Mouse (Mus musculus) limb, embryonic 11.5 days (tissue): ENCODE results near the gene Astn2. TPM values are rescaled to one million over a fixed set of nuclear protein-coding genes. Genes with fewer than 3 reads are reported as not detected.

Experiments used
- ATAC-seq: fragments of 200-750 bp; cut with Nextera tagmentation; 2 replicates; pipeline ENCODE4 v1.8.0; 2017; ENCODE audit warnings: low read depth; ENCODE audit not compliant: insufficient number of reproducible peaks, low FRiP score, low TSS enrichment
- DNase-seq: peaks from one replicate; pipeline ENCODE4 v3.0.0-alpha.2; 2015; ENCODE audit warnings: low spot score
- H3K27ac ChIP-seq: fragments of 300-500 bp; sonication (generic); replicated peaks from 2 replicates; pipeline ENCODE4 v1.5.1; 2014; ENCODE audit warnings: low read depth, mild to moderate bottlenecking, low read length
- H3K27me3 ChIP-seq: fragments of 300-500 bp; sonication (generic); 2 replicates; pipeline ENCODE4 v1.6.1; 2014; ENCODE audit warnings: mild to moderate bottlenecking, low read length, mixed read lengths; ENCODE audit not compliant: control insufficient read depth, insufficient read depth
- H3K36me3 ChIP-seq: fragments of 300-500 bp; sonication (generic); 2 replicates; pipeline ENCODE4 v1.6.1; 2014; ENCODE audit warnings: mild to moderate bottlenecking, low read length, moderate library complexity, mixed read lengths; ENCODE audit not compliant: control insufficient read depth, insufficient read depth
- H3K4me1 ChIP-seq: fragments of 300-500 bp; sonication (generic); 2 replicates; pipeline ENCODE4 v1.6.1; 2014; ENCODE audit warnings: low read length, mixed read lengths; ENCODE audit not compliant: control insufficient read depth, insufficient read depth
- H3K4me2 ChIP-seq: fragments of 300-500 bp; sonication (generic); 2 replicates; pipeline ENCODE4 v1.6.1; 2014; ENCODE audit warnings: low read depth, mild to moderate bottlenecking, moderate library complexity; ENCODE audit not compliant: severe bottlenecking
- H3K4me3 ChIP-seq: fragments of 300-500 bp; sonication (generic); 2 replicates; pipeline ENCODE4 v1.5.1; 2014; ENCODE audit warnings: low read depth, low read length
- H3K9ac ChIP-seq: fragments of 300-500 bp; sonication (generic); 2 replicates; pipeline ENCODE4 v1.6.1; 2014; ENCODE audit warnings: mild to moderate bottlenecking, low read length
- H3K9me3 ChIP-seq: fragments of 300-500 bp; sonication (generic); 2 replicates; pipeline ENCODE4 v1.6.1; 2016; ENCODE audit warnings: low read length; ENCODE audit not compliant: control insufficient read depth
- WGBS: fragments of 180-500 bp; shearing (Covaris S2); extraction: QIAGEN DNeasy Blood & Tissue Kit; methylation state at CpG from one replicate; pipeline ENCODE4 v1.1.7; 2014; 5-methylcytosine and 5-hydroxymethylcytosine counted together
- polyA plus RNA-seq: library from polyadenylated mRNA; unstranded; fragments of >200 nt; fragmentation: Nextera tagmentation; extraction: Ambion mirVana; gene quantifications from 2 replicates; pipeline ENCODE4 v1.2.1, GENCODE M21; 2014

Astn2 gene
- polyA plus RNA-seq, 1 experiment from 2014 or later, result 0.47 TPM

DNA sequence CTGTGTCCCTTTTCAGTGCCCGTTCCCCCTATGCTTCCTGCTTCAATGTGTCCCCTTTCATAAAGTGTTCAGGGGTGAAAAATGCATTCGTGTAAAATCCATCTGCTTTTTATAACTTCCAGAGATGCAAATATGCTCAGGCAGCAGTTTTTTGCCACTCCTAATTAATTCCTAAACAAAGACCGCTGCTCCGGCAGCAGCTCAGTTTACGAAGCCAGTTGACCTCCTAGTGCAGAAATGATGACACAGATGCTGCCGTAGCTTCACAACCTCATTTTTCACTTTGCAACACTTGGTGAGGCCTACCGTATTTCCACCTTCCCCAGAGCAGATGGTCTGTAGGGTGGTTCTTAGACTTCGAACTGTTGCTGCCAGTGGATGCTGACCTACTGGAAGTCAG is 155.9 kb downstream of the Astn2 start:
- H3K4me1 ChIP-seq, result no peaks in the 10 kb centered on the region
- no peak overlapping the region for H3K27ac ChIP-seq
- no peaks in the 10 kb centered on the region for H3K9me3 ChIP-seq
- ATAC-seq (no peak), DNase-seq (peak; percentile 22)
- H3K36me3 ChIP-seq, result no peaks in the 10 kb centered on the region
- no peak overlapping the region for H3K9ac ChIP-seq
- no peak overlapping the region for H3K4me3 ChIP-seq
- 34% methylated on average over 8 of the region's 8 CpGs for WGBS
- no peaks in the 10 kb centered on the region for H3K27me3 ChIP-seq
- no peak overlapping the region for H3K4me2 ChIP-seq

DNA sequence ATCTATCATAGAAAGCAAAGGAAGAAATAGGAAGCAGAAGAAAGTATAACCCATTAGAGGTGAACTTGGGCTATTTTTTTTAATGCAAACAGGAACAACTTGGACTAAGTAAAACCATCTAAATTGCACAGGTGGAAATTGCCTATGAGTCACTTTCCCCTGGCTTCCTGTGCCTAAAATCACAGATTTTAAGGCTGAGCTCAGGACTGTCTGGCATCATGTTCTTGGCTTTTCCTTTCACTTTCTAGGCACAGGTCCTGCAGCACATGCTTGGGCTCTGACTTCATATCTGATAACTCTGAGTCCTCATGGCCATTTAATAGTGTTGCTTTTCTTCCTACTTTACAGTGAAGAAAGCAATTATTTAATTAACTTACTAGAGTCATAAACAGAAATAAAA is 161.7 kb downstream of the Astn2 start:
- no peaks in the 10 kb centered on the region for H3K4me1 ChIP-seq
- H3K27me3 ChIP-seq, result no peaks in the 10 kb centered on the region
- no peaks in the 10 kb centered on the region for H3K36me3 ChIP-seq
- H3K4me2 ChIP-seq, result no peak overlapping the region
- no peak overlapping the region for H3K27ac ChIP-seq
- H3K9ac ChIP-seq, result no peak overlapping the region
- no peak for ATAC-seq
- DNase-seq, result no peak
- no peaks in the 10 kb centered on the region for H3K9me3 ChIP-seq
- H3K4me3 ChIP-seq, result no peak overlapping the region

DNA sequence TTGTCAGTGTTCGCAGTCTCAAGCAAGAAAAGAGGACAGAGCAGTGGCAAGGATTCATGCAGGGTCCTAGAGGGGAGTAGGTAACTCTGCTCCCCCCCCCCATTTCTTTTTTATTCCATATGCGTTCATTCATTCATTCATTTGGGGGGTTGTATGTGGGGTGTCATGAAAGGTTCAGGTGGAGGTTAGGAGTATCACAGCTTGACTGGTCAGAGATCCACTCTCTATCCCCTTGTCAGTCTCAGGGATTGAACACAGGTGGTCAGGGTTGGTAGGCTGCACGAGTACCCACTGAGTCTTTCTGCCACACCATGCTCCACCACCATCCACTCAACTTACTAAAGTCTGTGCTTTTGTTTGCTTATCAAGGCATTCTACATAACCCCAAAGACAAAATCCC is 171.6 kb downstream of the Astn2 start:
- no peaks in the 10 kb centered on the region for H3K9me3 ChIP-seq
- ATAC-seq (peak; percentile 65; the same call in 1 of the 2 replicates), DNase-seq (no peak)
- H3K4me1 ChIP-seq, result no peaks in the 10 kb centered on the region
- H3K9ac ChIP-seq, result no peak overlapping the region
- H3K4me2 ChIP-seq, result no peak overlapping the region
- H3K4me3 ChIP-seq, result no peak overlapping the region
- H3K36me3 ChIP-seq, result no peaks in the 10 kb centered on the region
- no peaks in the 10 kb centered on the region for H3K27me3 ChIP-seq
- WGBS, result 68% methylated on average over 3 of the region's 3 CpGs
- H3K27ac ChIP-seq, result no peak overlapping the region

DNA sequence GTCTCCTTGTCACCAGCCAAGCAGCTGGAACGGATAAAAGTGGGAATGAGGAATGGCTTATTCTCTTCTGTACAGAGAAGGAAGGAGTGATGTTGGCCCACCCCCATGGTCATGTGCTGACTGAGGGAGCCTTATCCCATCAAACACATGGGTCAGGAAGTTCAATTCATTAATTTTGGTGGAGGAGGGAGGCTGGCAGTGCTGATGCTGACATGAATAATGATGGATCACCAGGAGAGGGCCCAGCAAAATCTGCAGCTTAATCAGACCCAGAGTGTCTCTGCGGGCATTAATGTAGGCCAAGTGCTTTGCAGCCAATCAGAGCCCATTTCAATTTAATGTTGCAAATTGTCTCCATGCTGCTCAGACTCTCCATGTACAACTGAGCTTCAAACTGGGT is 172.1 kb downstream of the Astn2 start:
- Histone ChIP-seq H3K27me3 (no peaks in the 10 kb centered on the region), H3K36me3 (no peaks in the 10 kb centered on the region), H3K27ac (no peak overlapping the region), H3K4me1 (no peaks in the 10 kb centered on the region), H3K9ac (no peak overlapping the region), H3K4me3 (no peak overlapping the region), H3K9me3 (no peaks in the 10 kb centered on the region), H3K4me2 (no peak overlapping the region)
- DNase-seq (peak; percentile 36), ATAC-seq (peak; percentile 70)
- 10% methylated on average over 2 of the region's 2 CpGs for WGBS

DNA sequence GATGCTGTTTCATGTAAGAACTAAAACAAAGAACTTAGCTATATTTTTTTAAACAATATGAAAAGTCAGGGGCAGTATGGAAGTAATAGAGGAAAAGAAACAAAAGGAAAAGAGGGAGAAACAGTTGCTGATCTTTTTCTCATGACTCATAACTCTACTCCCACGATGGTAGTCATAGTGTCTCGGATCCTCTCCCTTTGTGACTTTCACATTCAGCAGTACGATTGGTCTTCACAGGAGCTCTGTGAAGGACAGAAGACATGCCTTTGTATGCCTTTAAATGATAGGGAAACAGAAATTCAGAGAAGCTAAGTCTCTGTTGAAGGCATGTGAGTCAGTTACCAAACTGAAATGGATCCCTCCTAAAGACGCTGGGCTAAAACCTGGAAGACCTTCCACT is 173.7 kb downstream of the Astn2 start:
- ATAC-seq (no peak), DNase-seq (no peak)
- H3K9ac ChIP-seq, result no peak overlapping the region
- H3K9me3 ChIP-seq, result no peaks in the 10 kb centered on the region
- no peak overlapping the region for H3K4me2 ChIP-seq
- no peak overlapping the region for H3K4me3 ChIP-seq
- 88% methylated on average over 4 of the region's 4 CpGs for WGBS
- no peaks in the 10 kb centered on the region for H3K27me3 ChIP-seq
- H3K27ac ChIP-seq, result no peak overlapping the region
- no peaks in the 10 kb centered on the region for H3K4me1 ChIP-seq
- H3K36me3 ChIP-seq, result no peaks in the 10 kb centered on the region

DNA sequence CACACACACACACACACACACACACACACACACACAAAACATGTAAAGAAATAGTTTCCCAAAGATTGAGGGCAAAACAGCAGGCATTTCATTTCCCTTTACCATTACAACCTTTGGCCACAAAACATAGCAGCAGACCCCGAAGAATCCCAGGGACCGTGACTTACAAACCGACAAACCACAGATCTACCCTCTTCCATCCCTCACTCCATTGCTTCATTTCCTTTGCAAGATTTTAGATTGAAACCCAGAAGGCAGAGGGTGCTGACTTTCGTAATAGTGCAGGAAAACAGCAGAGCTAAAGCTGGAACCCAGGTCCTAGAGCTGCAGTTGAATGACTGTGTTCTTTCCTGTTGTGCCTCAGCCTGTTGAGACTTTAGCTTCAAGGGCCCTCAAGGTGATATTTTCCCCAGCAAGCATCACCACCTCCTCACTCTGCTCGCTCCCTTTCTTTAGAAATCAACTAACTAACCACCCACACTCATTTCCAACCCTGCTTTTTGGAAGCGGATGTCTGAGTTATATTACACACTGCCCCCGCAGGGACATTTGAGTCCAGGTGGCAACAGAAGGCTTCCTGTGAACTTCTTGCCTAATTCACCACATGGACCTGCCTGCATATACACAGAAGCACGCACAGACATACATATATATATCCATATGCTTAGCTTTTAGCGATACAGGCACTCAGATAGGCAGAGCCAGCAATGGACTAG is 181.7 kb downstream of the Astn2 start:
- no peak for ATAC-seq
- no peak overlapping the region for H3K27ac ChIP-seq
- H3K9me3 ChIP-seq, result no peaks in the 10 kb centered on the region
- no peaks in the 10 kb centered on the region for H3K27me3 ChIP-seq
- DNase-seq, result no peak
- no peak overlapping the region for H3K9ac ChIP-seq
- no peaks in the 10 kb centered on the region for H3K4me1 ChIP-seq
- 84% methylated on average over 9 of the region's 9 CpGs for WGBS
- H3K4me2 ChIP-seq, result no peak overlapping the region
- no peaks in the 10 kb centered on the region for H3K36me3 ChIP-seq
- no peak overlapping the region for H3K4me3 ChIP-seq

DNA sequence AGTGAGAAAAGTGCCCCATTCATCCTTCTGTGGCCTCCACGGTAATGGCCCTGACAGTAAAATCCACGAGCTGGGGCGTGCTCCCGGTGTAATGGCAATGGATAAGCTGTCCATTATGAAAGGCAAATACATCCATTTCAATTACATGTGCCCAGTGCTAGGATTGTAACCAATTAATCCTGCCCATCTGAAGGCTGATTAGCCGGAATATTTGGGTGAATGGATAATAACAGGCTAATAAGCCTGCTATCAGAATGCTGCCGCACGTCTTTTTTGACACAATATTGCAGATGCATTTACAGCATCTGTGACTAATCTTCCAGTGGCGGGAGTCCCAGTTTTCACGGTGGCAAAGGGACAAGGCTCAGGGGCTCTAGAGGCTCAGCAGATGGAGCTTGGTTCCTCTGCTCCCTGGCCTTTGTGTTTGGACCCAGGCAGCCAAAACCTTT is 189.2 kb downstream of the Astn2 start:
- no peak for ATAC-seq
- no peaks in the 10 kb centered on the region for H3K4me1 ChIP-seq
- H3K27ac ChIP-seq, result no peak overlapping the region
- H3K36me3 ChIP-seq, result no peaks in the 10 kb centered on the region
- H3K4me3 ChIP-seq, result no peak overlapping the region
- no peaks in the 10 kb centered on the region for H3K9me3 ChIP-seq
- 60% methylated on average over 9 of the region's 9 CpGs for WGBS
- DNase-seq, result no peak
- H3K9ac ChIP-seq, result no peak overlapping the region
- no peaks in the 10 kb centered on the region for H3K27me3 ChIP-seq
- H3K4me2 ChIP-seq, result no peak overlapping the region

DNA sequence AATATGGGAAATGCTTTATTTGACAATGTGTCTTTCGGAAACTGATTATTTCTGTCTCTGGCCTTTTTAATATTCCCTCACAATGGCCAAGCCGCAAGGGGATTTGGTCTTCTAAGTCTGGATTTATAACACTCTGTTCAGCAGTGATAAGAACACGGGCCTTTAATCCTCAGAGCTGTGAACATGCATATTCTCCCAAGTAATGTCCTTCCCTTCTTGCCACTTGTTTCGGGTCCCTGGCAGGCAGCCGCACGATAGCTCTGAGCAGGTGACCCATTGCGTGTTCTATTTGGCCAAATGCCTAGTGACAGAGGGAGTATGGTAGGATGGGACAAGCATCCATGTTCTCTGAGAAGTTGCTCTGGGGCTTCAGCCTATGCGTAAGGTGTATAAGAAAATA is 214.8 kb downstream of the Astn2 start:
- H3K4me1 ChIP-seq, result no peaks in the 10 kb centered on the region
- ATAC-seq (no peak), DNase-seq (no peak)
- no peak overlapping the region for H3K9ac ChIP-seq
- H3K4me2 ChIP-seq, result no peak overlapping the region
- H3K4me3 ChIP-seq, result no peak overlapping the region
- H3K36me3 ChIP-seq, result no peaks in the 10 kb centered on the region
- no peaks in the 10 kb centered on the region for H3K27me3 ChIP-seq
- WGBS, result 91% methylated on average over 8 of the region's 8 CpGs
- H3K9me3 ChIP-seq, result no peaks in the 10 kb centered on the region
- no peak overlapping the region for H3K27ac ChIP-seq
